Mouse (Mus musculus): ENCODE measurements around the gene Cacna2d4. TPM values are rescaled to one million over a fixed set of nuclear protein-coding genes. Genes with fewer than 3 reads are reported as not detected.
"Not testable (repeated sequence)": the region's sequence is repeated elsewhere in the genome, so short reads cannot be mapped to it uniquely, and the experiment has no call there.

Cacna2d4 gene
- 1 to 10 TPM in 3 of 4 experiments, under 1 TPM in 1; 0.11 to 2.2 (median 1.6) TPM for total RNA-seq (2022)

GRCm38 (mm10) chr6:119236241-119236640, at the start of gene Cacna2d4:
Gene Cacna2d4, plus strand, starts transcription at chr6:119236526.
- no peak for DNase-seq (ENCODE audit: low spot score in 2 of 2)

GRCm38 (mm10) chr6:119186658-119187057, 49.7 kb upstream of the Cacna2d4 start:
- no peak for DNase-seq (ENCODE audit: low spot score in 2 of 2)

- no peak for DNase-seq (ENCODE audit: low spot score in 2 of 2)
Observed at GRCm38 (mm10) chr6:119187631-119188030, 48.7 kb upstream of the Cacna2d4 start.

- no peak for DNase-seq (ENCODE audit: low spot score in 2 of 2)
Observed at GRCm38 (mm10) chr6:119191478-119191877, 44.8 kb upstream of the Cacna2d4 start.

- no peak for DNase-seq (ENCODE audit: low spot score in 2 of 2)
Observed at GRCm38 (mm10) chr6:119193571-119194154, 42.7 kb upstream of the Cacna2d4 start.

GRCm38 (mm10) chr6:119194161-119194560, 42.2 kb upstream of the Cacna2d4 start:
- DNase-seq (ENCODE audit: low spot score in 2 of 2): no peak

- no peak for DNase-seq (ENCODE audit: low spot score in 2 of 2)
Observed at GRCm38 (mm10) chr6:119194601-119195000, 41.7 kb upstream of the Cacna2d4 start.

GRCm38 (mm10) chr6:119196382-119197305, 39.7 kb upstream of the Cacna2d4 start, which contains the start of gene Cacna1c:
Gene Cacna1c, minus strand, starts transcription at chr6:119196418.
- no peak for DNase-seq (ENCODE audit: low spot score in 2 of 2)

GRCm38 (mm10) chr6:119198534-119199273, 37.6 kb upstream of the Cacna2d4 start:
- DNase-seq (ENCODE audit: low spot score in 2 of 2): no peak

- no peak for DNase-seq (ENCODE audit: low spot score in 2 of 2)
Observed at GRCm38 (mm10) chr6:119199274-119199879, 36.9 kb upstream of the Cacna2d4 start.

GRCm38 (mm10) chr6:119200362-119200761, 36.0 kb upstream of the Cacna2d4 start:
- DNase-seq (ENCODE audit: low spot score in 2 of 2): no peak

- no peak for DNase-seq (ENCODE audit: low spot score in 2 of 2)
Observed at GRCm38 (mm10) chr6:119201575-119201974, 34.8 kb upstream of the Cacna2d4 start.

- DNase-seq (ENCODE audit: low spot score in 2 of 2): no peak
Observed at GRCm38 (mm10) chr6:119204286-119204685, 32.0 kb upstream of the Cacna2d4 start.

GRCm38 (mm10) chr6:119204915-119205314, 31.4 kb upstream of the Cacna2d4 start:
- no peak for DNase-seq (ENCODE audit: low spot score in 2 of 2)

- not testable (repeated sequence) for DNase-seq (ENCODE audit: low spot score in 2 of 2)
Observed at GRCm38 (mm10) chr6:119206006-119206405, 30.3 kb upstream of the Cacna2d4 start.

GRCm38 (mm10) chr6:119213375-119213774, 23.0 kb upstream of the Cacna2d4 start:
- DNase-seq (ENCODE audit: low spot score in 2 of 2): no peak

GRCm38 (mm10) chr6:119214190-119214589, 22.1 kb upstream of the Cacna2d4 start:
- no peak for DNase-seq (ENCODE audit: low spot score in 2 of 2)

GRCm38 (mm10) chr6:119215040-119215613, 21.2 kb upstream of the Cacna2d4 start:
- no peak for DNase-seq (ENCODE audit: low spot score in 2 of 2)

GRCm38 (mm10) chr6:119217661-119218060, 18.7 kb upstream of the Cacna2d4 start:
- no peak for DNase-seq (ENCODE audit: low spot score in 2 of 2)

GRCm38 (mm10) chr6:119218591-119218990, 17.7 kb upstream of the Cacna2d4 start:
- DNase-seq (ENCODE audit: low spot score in 2 of 2): no peak
